Mouse (Mus musculus): ENCODE data around the gene Maob.

GRCm38 (mm10) chrX:16815965-16816364 is 1.2 kb downstream of the Maob start:
- TF ChIP-seq CTCF (conservative IDR thresholded peaks at IDR 0.05; ENCODE audit: insufficient read depth, insufficient read length, low read depth, low read length) (no peak), POLR2A (IDR thresholded peaks at IDR 0.05; ENCODE audit: low read depth, low read length) (no peak)
